Mouse (Mus musculus): ENCODE data around the gene Angptl8.
"Not testable (repeated sequence)": the region's sequence is repeated elsewhere in the genome, so short reads cannot be mapped to it uniquely, and the experiment has no call there.

Angptl8 gene

DNA sequence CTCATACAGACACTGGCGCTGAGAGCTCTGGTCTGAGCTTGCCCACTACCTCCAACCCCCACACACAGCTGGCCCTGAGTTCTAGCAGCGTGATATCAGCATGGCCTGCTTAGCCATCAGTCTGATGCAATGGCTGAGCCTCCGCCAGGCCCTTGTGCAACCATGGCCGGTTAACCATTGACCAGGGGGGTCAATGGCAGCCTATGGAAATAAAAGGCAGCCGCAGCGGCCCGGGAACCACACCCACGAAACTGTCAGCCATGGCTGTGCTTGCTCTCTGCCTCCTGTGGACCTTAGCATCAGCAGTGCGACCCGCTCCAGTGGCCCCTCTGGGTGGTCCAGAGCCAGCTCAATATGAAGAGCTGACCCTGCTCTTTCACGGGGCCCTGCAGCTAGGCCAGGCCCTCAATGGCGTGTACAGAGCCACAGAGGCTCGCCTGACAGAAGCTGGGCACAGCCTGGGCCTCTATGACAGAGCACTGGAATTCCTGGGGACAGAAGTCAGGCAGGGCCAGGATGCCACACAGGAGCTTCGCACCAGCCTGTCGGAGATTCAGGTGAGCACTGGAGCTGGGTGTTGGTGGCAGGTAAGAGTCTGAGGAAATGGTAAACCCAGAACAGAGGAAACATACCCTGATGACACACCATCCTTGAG, at the start of gene Angptl8:
Angptl8 (plus strand) TSS at position 253 of the 655 bp plus-strand sequence.
- DNase-seq (ENCODE audit: low spot score): peak; percentile 67

DNA sequence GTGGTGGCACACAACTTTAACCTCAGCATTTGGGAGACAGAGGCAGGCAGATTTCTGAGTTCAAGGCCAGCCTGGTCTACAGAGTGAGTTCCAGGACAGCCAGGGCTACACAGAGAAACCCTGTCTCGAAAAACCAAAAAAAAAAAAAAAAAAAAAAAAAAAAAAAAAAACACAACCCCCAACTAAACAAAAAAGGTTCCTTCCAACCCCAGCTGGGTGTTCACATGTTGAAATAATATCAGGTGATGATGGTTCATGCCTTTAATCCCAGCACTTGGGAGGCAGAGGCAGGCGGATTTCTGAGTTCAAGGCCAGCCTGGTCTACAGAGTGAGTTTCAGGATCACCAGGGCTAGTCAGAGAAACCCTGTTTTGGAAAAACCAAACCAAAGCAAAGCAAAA, 49.0 kb upstream of the Angptl8 start:
- not testable (repeated sequence) for DNase-seq (ENCODE audit: low spot score)

DNA sequence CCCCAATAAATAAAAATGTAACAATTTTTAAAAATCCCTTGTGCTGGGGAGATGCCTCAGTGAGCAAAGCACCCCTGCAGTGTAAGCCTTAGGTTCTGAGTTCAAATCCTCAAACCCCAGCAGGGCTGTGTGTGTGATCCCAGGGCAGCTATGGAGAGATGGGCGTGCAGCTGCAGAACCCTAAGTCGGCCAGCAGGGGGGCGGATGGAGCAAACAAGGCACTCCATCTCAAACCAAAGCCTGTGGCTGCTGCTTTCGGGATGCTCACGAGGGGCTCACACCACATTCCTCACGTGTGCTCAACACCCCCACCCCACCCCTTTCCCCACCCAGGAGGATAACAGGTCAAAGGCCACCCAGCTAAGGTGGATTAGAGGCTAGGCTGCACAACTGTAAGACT, 48.4 kb upstream of the Angptl8 start:
- DNase-seq (ENCODE audit: low spot score): peak; percentile 55

DNA sequence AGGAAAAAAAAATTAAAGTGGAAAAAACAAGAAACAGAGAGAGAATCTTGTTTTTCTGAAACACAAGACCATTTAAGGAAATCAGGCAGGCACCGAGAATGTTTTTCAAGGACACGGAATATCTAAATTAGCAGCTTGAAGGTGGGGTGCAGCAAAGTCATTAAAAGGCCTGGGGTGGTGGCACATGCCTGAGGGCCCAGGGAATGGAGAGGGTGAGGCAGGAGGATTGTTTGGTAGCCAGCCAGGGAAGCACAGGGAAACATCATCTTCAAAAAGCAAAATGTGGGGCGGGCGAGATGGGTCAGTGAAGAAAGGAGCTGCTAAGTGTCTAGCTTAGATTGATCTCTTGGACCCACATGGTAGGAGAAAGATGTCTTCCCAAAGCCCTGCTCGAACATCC, 47.7 kb upstream of the Angptl8 start:
- DNase-seq (ENCODE audit: low spot score): no peak

DNA sequence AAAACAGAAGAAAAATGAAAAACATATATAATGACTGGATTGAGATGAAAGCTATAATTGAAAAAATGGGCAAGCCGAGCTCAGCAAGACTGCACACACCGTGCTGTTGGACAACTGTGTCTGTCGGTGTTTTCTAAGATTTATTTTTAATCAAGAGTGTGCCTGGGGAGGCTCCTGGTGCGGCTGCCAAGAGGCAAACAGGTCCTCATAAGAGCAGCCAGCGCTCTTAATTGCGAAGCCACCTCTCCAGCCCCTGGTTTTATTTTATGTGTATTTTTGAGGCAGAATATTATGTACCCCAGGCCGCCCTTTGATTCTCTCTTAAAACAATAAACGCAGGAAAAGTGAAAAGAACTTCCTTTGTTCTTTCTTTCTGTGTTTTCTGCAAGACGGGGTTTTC, 47.1 kb upstream of the Angptl8 start:
- DNase-seq (ENCODE audit: low spot score): no peak

DNA sequence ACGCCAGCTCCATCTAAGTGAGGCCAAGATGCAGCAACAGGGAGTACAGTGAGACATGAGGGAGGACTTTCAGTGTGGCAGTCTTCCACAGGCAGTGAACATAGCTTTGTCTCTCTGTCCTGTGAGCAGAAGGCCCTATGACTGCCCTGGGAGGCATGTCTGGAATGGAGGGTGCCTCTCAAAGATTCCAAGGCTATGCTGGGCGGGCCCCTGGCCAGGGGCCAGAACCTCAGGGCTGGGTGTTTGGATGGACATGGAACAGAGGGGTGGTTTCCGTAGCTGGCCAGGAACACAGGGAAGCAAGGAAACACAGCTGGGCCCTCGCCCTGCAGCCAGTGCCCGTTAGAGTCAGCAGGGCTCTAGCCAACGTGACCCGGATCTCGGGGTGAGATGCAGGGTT, 43.4 kb upstream of the Angptl8 start:
- peak; percentile 65 for DNase-seq (ENCODE audit: low spot score)

DNA sequence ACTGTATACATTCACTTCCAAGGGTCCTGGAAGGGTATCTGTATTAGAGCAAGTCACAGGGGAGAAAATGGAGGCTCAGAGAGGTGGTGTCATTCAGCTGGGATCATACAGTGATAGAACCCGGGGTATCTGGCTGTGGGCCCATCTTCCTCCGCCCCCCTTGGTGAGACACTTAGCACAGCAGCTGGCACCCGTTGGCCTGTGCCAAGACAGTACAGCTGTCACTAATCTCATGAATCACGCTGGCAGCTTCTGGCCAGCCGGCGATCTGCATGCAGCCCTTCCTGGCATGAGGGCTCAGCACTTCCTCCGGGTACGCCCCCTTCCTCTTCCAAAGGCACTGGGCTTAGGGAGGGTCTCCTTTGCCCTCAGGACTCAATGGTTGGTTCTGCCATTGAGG, 42.7 kb upstream of the Angptl8 start:
- DNase-seq (ENCODE audit: low spot score): peak; percentile 62

DNA sequence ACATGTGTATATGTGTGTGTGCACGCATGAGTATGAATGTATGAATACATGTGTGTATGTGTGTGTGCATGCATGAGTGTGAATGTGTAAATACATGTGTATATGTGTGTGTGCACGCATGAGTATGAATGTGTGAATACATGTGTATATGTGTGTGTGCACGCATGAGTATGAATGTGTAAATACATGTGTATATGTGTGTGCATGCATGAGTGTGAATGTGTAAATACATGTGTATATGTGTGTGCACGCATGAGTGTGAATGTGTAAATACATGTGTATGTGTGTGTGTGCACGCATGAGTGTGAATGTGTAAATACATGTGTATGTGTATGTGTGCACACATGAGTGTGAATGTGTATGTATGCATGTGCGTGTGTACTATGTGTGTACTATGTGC, 41.8 kb upstream of the Angptl8 start:
- not testable (repeated sequence) for DNase-seq (ENCODE audit: low spot score)

DNA sequence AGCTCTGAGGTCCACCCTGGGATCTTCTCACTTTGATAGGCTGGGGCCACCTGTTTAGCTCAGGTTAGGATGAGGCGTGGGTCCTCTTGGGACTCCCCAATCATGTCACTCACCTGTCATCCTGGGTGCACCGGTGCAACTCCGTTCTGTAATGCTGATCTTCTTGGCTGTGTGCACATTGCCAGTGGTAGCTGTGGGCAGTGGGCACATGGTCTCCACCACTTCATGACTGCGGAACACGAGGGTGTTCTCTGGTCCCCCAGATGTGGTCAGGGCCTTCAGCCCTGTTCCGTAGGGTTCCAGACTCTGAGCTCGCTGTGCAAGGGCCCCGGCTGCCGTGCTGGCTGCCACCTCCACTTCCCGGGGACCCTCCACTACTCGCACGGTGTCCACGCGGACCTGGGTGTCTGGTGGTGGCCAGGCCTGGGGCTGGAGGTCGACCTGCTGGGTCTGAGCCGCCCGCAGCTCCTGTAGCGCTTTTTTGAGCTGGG, 40.9 kb upstream of the Angptl8 start:
- no peak for DNase-seq (ENCODE audit: low spot score)

DNA sequence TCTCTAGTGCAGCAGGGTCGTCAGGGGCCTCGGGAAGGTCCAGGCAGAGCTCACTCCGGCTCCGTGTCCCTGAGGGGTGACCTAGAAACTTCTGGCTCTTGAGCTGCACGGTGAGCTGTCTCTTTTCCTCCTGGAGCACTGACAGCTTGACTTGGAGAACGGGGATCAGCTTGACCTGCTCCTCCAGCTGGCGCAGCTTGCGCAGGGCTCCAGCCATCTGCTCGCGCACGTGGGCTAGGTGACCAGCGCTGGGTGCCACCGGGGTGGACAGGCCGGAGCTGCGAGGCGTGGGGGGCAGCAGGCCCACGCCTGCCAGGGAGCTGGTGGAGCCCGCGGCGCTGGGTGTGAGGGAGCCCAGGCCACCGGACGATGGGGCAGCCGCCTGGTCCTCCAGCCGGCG, 40.4 kb upstream of the Angptl8 start:
- no peak for DNase-seq (ENCODE audit: low spot score)

DNA sequence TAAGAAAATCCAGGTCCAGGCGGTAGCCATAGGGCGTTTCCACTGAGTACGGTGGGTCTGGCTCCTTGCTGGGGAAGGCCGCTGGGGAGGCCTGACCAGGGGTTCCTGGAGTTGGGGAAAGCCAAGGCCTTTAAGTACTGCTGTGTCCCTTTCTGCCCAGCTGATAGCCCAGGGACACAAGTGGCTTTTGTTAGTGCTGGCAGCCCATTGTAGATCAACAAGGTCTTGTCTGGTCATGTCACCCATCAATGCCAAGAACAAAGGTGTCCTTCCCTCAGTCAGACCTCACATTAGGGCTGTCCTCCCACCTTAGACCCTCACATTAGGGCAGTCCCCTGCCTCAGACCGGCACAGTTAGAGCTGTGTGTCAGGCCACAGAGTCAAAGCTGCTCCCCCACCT, 39.7 kb upstream of the Angptl8 start:
- DNase-seq (ENCODE audit: low spot score): no peak

DNA sequence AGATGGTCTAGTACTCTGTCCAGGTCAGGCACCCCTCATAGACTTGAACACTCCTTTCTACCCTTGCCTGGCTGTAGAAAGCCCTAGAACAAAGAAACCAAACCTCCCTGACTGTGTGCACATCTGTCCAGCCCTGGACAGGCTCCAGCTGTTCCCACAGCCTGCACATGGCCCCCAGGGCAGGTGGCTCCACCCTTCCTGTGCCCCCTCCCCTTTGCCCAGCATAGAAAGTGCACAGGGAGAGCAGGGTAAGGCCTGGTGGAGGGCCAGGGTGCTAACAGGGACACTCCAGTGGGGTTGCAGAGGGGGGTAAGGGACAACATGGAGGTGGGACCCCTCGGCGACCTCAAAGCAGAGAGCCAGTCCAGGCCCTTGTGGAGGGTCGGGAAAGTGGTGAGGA, 39.1 kb upstream of the Angptl8 start:
- no peak for DNase-seq (ENCODE audit: low spot score)

DNA sequence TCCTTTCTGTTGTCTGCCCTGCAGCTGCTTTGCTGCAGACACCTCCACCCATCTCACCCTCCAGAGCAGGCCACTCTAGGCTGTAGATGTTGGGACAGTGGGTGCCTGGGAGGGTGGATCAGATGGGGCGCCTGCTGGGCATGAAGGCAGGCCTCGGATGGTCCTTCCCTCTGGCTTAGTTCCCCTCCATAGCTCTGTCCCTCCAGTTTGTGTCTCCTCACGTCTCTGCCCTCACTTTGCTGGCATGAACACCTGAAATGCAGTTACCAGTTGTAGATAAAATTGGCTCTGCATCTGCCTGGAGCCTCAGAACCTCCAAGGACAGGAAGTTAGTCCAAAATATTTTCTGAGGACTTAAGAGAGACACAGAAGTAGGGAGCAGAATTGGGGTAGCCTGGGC, 38.4 kb upstream of the Angptl8 start:
- DNase-seq (ENCODE audit: low spot score): no peak

DNA sequence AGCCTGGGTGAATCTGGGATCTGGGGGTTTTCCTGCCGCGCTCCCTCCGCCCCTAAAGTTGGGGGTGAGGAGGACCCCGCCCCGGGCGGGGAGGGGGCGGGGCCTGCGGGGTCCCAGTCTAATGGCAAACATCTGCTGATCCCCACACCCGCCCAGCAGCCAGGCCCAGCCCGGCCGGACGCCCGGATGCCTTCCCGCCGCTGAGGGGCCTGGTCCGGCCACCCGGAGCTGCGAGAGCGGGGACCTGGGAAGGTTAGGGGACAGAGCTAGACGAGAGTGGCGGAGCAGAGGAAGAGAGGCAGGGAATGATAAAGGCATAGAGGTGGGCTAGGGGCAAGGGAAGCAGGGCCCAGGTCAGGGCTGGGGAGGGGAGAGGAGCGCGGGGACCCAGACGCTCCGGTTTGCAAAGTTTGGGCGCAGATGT, 37.4 kb upstream of the Angptl8 start:
- DNase-seq (ENCODE audit: low spot score): peak; percentile 37

DNA sequence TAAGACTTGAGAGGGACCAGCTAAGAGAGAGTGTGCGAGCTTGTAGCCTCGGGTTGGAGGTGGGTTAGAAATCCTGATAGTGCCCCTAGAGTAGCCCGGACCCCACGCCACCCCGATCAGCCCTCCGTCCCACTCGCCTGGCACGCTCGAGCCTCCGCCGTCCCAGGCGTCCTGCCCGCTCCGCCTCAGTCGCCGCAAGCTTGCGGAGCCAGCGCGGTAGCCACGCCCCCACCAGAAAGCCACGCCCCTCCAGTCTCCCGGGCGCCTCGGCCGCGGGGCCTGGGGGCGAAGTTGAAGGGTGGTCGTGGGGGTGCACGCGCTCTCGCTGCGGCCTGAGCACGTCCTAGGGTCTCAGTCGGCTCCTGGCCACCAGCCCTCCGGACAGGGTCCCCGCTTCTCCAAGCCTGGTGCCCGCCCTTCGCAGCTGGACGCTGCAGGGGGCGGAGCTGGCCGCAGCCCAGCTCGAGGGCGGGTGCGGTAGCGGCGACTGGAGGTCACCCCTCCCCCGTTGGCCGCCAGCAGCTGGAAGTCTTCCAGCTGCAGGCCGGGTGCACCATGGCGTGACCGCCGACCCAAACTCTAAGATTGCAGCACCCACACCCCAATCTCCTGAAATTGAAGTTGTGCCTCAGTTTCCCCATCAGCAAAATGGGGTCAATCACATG, 36.8 kb upstream of the Angptl8 start, which contains the start of gene Kank2:
Kank2 (minus strand) TSS at position 400 of the 665 bp plus-strand sequence.
- DNase-seq (ENCODE audit: low spot score): peak; percentile 78

DNA sequence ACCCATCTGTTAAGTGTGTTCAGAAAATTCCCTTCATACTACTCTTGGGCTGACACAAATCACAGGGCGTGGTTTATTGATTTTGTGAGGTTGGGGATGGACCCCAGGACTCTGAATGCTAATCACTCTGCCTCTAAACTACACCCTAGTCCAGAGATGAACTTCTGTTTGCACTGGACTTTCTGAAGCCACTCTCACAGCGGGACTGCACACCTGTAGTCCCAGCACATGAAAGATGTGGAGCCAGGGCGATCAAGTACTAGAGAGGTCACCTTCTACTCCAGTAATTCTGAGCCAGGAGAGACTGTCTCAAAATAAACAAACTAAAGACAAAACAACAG, 36.3 kb upstream of the Angptl8 start:
- no peak for DNase-seq (ENCODE audit: low spot score)

DNA sequence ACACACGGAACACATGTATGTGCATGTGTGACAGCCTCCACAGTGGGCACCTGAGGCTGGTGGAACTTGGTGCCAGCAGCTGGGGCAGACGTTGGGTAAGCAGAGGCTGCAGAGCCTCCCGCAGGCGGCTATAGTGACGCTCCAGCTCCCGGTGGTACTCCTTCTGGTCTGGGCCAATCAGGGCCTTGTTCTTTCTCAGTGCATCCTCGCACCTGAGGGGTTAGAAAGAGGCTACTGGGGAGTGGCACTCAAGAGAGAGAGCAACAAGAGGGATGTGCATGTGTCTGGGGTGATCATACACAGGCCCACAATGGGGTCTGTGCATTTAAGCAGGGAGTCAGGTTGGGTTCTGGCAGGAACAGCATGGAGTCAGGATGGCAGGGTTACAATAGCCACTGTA, 34.2 kb upstream of the Angptl8 start:
- no peak for DNase-seq (ENCODE audit: low spot score)

DNA sequence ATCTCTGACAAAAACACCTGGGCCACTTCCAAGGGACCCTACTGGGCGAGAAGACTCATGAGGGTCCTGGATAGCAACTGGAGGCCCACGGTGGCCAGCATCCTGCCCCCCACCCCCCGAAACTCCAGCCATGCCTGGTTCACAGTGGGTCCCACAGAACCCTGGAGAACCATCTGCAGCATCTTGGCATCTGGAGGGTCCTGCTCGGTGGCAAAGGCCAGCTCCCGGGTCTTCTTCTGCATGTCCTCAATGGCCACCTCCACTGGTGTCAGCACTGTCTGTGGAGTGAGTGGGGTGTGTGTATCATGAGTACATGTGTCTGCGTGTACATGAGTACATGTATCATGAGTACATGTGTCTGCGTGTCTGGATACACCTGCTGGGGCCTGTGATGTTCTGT, 33.7 kb upstream of the Angptl8 start:
- no peak for DNase-seq (ENCODE audit: low spot score)

DNA sequence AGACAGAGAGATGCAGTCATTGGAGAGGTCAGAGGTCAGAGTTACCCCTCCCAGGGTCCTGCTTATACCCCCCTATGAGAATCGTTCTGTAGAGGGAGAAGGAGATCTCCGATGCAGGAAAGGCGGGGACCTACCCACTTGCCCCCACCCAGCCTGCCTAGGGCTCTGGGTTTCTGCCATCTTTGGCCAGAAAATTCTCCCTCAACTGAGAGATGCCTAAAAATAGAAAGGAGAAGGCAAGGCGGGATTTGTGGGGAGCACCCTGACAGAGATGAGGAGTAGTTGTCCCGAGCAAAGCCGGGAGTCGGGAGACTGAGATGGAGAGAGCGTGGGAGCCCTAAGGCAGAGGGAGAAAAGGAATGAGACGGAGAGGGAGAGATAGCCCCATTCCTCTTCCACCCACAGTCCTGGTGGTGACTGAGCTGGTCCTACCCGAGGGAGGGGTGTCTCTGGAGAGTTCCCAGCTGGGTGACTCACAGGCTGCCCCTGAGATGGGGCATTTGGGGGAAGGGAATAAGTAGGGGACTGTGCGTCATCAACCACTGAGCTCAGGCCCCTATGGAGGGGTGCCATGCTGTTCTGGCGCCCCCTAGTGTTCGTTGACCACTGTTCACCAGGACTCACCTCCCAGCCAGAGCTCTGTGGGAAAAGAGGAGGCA, 31.2 kb upstream of the Angptl8 start:
- peak; percentile 86 for DNase-seq (ENCODE audit: low spot score)

DNA sequence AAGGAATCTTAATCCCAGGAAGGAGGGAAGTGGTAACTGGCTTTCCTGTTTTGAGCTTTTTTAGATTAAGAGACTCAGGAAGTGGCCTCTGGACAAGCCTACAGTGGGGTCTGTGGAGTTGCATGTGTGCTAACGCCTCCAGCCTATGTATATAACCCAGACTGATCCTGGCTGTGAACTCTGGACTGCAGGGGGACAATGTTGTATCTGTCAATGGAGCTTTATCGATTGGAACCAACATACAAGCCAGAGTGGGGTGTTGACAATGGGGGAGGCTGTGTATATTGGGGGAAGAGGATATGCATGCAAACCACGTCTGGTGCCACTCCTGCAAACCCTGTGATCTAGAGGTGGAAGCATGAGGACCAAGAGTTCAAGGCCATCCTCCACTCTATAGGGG, 28.9 kb upstream of the Angptl8 start:
- no peak for DNase-seq (ENCODE audit: low spot score)

DNA sequence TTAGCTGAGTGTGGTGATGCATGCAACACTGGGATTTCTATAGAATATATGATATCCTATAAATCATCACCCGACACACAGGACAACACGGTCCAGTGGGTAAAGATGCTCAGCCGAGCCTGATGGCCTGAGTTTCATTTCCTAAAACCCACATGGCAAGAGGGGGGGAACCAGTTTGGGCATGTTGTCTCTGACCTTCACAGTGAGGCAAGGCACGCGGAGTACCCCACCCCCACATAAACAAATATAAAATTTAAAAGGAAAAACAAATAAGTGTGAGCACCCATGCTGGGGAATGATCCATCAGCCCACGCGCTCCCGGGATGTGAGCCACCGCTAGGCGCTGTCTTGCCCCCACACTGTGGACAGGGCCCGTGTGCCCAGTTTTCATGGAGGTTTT, 28.3 kb upstream of the Angptl8 start:
- DNase-seq (ENCODE audit: low spot score): no peak

DNA sequence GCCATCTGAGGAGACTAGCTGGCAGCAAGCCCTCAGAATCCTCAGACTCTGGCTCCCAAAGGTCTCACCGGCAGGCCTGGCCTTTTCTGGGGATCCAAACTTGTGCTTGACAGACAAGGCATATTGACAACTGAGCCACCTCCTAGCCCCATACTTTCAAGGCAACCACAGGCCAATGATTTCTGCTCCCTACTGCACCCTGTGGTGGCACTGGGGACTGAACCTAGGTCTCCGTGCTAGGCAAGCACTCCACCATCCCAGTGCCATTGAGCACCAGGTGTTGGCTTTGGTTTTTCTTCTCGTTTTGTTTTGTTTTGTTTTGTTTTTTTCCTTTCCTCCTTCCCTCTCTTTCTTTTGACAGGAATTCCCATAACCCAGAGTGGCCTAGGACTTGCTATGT, 26.7 kb upstream of the Angptl8 start:
- peak; percentile 37 for DNase-seq (ENCODE audit: low spot score)

DNA sequence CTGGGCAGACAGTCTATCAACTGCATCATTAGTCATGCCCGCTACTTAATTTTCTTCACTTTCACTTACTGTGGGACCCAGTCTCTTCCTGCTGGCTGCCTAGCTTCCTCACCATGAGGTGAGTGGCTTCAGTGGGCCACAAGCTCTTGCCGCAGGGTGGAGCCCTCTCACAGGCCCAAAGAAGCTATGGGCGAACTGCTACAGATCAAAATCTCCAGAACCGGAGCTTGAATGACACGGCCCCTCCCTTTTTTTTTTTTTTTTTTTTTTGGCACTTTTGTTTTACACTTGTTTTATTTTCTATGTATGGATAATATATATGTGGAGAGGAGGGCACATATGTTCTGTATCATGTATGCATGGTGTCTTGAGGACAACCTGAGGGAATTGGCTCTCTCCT, 24.1 kb upstream of the Angptl8 start:
- DNase-seq (ENCODE audit: low spot score): no peak
